Mouse (Mus musculus): ENCODE measurements around the gene Uckl1. TPM values are rescaled to one million over a fixed set of nuclear protein-coding genes. Genes with fewer than 3 reads are reported as not detected.
A peak's percentile ranks its signal among the peaks of the same experiment; 100 is the strongest.

Uckl1 gene
- 102 and 114 TPM in 2 replicates for total RNA-seq (2014; fragmentation: Nextera tagmentation)
- 42.3 and 65.4 TPM in 2 replicates for total RNA-seq (2017)

- ATAC-seq (replicated peaks; ENCODE audit: low FRiP score, low TSS enrichment, poor library complexity, severe bottlenecking), result no peak
Measured at GRCm38 (mm10) chr2:181584411-181584942, at the start of gene Uckl1. Gene Uckl1 (minus strand): TSS chr2:181584892.

DNA sequence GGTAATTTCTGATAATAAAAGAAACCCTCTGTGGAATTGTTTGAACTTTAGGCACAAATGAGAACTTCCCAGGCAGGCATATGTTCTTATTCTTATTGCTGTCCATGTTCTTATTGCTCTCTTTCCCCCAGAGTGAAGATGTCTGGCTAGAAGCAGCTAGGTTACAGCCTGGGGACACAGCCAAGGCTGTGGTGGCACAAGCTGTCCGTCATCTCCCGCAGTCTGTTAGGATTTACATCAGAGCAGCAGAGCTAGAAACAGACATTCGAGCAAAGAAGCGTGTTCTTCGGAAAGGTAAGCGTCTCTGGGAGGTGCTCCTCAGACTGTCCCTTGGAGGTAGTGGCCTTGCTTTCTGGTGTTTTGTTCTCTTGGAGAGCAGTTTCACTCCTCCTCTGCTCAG lies 47.9 kb upstream of the Uckl1 start:
- no peak for ATAC-seq (replicated peaks; ENCODE audit: low FRiP score, low TSS enrichment, poor library complexity, severe bottlenecking)

DNA sequence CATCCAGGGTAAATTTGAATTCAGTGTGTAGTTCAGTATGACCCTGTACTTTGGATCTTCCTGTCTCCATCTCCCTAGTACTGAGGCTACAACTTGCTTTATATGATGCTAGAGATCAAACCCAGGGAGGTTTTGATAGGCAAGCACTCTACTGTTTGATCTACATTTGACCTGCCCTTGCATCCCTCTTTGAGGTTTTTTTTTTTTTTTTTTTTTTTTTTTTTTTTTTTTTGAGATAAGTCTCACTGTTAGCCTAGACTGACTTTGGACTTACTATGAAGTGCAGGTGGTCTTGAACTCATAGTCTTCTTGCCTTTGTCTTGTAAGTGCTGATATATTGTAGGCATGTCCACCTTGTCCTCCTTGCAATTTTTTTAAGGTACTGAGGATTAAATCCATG lies 43.8 kb upstream of the Uckl1 start:
- ATAC-seq (replicated peaks; ENCODE audit: low FRiP score, low TSS enrichment, poor library complexity, severe bottlenecking), result no peak

DNA sequence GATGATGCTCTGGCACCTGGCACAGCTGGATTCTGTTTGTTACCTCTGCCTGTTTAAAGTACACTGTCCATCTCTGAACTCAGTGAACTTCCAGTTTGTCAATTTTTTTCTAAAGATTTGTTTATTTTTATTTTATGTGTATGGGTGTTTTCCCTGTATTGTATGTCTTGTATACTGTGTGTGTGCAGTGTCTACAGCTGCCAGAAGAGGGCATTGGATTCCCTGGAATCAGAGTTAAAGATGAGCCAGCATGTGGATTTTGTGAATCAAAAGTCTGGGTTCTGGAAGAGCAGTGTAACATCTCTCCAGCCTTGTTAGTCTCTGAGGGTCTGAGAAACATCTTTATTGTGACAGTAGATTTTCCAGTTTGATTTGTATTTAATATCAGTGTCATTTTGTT lies 38.7 kb upstream of the Uckl1 start:
- ATAC-seq (replicated peaks; ENCODE audit: low FRiP score, low TSS enrichment, poor library complexity, severe bottlenecking), result 0 out of 2 replicates have a peak, but pooled peaks have one; percentile 50

- no peak for ATAC-seq (replicated peaks; ENCODE audit: low FRiP score, low TSS enrichment, poor library complexity, severe bottlenecking)
Measured at GRCm38 (mm10) chr2:181618761-181619495, 34.2 kb upstream of the Uckl1 start.

GRCm38 (mm10) chr2:181602367-181602766 lies 17.7 kb upstream of the Uckl1 start:
- ATAC-seq (replicated peaks; ENCODE audit: low FRiP score, low TSS enrichment, poor library complexity, severe bottlenecking), result no peak

GRCm38 (mm10) chr2:181601751-181602145 lies 17.1 kb upstream of the Uckl1 start:
- no peak for ATAC-seq (replicated peaks; ENCODE audit: low FRiP score, low TSS enrichment, poor library complexity, severe bottlenecking)

- peak; percentile 91 for ATAC-seq (replicated peaks; ENCODE audit: low FRiP score, low TSS enrichment, poor library complexity, severe bottlenecking)
Measured at GRCm38 (mm10) chr2:181600828-181601750, 16.4 kb upstream of the Uckl1 start.

- no peak for ATAC-seq (replicated peaks; ENCODE audit: low FRiP score, low TSS enrichment, poor library complexity, severe bottlenecking)
Measured at GRCm38 (mm10) chr2:181600226-181600758, 15.6 kb upstream of the Uckl1 start.

DNA sequence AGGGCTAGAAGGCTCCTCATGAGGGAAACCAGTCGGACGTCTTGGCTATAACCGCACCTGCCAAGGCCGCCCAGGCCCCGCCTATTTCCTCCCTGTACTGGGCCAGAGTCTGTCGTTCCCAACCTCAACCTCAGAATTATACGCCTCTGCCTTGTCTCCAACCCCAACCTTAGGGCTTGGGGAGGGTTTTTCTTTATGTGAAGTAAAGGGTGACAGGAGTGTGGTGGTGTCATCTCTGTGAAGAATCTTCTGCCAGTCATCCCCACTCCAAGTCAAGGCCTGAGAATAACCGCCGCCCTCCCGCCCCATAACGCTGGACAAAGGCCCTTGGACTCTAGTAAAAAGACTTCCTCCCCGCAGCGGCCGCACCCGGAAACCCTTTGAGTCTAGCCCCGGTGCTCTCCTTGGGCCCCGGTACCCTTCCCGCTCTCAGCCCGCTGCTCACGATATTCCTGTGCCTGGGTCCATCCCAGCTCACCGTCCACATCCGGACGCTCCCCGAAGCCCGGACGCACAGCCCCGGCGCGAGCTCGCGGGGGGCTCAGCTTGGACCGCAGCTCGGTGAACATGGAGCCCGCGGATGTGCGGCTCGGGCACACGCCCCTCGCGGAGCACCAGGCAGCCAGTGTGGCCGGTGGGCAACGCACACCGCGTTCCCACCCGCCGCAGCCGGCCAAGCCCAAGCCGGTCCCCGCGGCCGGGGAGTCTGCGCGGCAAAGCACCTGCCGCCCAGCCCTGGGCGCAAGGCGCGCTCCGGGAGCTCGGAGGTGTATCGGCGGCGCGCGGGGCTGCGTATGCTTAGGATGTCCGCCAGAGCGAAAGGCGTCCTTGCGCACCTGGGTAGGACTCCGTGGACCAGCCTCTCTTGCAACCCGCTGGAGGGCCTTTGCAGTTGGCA lies 14.0 kb upstream of the Uckl1 start, which contains the start of gene Samd10:
TSS of gene Samd10 (minus strand) at position 759 of the 898 bp plus-strand sequence.
- peak; percentile 13; the same call in 1 of the 2 replicates for ATAC-seq (replicated peaks; ENCODE audit: low FRiP score, low TSS enrichment, poor library complexity, severe bottlenecking)

GRCm38 (mm10) chr2:181597378-181598061 lies 12.8 kb upstream of the Uckl1 start:
- peak; percentile 39 for ATAC-seq (replicated peaks; ENCODE audit: low FRiP score, low TSS enrichment, poor library complexity, severe bottlenecking)

- ATAC-seq (replicated peaks; ENCODE audit: low FRiP score, low TSS enrichment, poor library complexity, severe bottlenecking), result no peak
Measured at GRCm38 (mm10) chr2:181596221-181596960, 11.7 kb upstream of the Uckl1 start.

- no peak for ATAC-seq (replicated peaks; ENCODE audit: low FRiP score, low TSS enrichment, poor library complexity, severe bottlenecking)
Measured at GRCm38 (mm10) chr2:181594946-181595696, 10.4 kb upstream of the Uckl1 start.

DNA sequence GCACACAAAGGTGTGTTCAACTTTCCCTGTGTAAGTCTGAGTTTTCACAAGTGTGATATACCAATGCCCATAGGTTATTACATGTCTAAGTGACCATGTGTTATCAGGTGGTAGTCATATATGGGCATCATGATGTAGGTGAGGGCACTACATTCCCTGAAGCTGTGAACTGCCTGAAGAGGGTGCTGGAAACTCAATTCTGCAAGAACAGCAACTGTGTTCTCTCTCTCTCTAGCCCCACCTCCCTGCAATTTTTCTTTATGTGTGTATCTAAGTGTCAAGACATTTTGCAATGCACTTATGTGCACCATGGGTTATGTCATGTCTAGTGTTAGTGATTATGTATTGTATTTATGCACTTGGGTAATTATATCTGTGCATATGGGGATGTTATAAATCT lies 9.2 kb upstream of the Uckl1 start:
- ATAC-seq (replicated peaks; ENCODE audit: low FRiP score, low TSS enrichment, poor library complexity, severe bottlenecking), result no peak

DNA sequence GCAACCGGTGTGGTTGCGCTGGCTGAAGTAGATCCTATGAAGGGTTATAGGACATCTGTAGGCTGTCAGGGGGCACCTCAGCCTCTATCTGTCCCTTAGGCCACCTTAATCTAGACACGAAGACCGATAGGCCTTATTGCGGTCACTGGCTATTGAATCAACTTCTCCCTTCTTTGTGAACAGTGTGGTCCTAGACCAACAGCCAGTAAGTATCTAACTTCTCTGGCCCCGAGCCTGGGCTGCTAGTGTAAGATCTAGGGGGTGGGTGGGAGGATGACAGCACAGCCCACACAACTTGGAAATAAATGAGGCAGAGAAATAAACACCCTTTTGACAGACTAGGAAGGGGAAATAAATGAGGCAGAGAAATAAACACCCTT lies 8.3 kb upstream of the Uckl1 start:
- peak; percentile 25 for ATAC-seq (replicated peaks; ENCODE audit: low FRiP score, low TSS enrichment, poor library complexity, severe bottlenecking)

- ATAC-seq (replicated peaks; ENCODE audit: low FRiP score, low TSS enrichment, poor library complexity, severe bottlenecking), result peak; percentile 11; the same call in 1 of the 2 replicates
Measured at GRCm38 (mm10) chr2:181592231-181593041, 7.7 kb upstream of the Uckl1 start, which contains the start of gene Zfp512b. Gene Zfp512b (minus strand): TSS chr2:181592803.
